Comparison of ENCODE assay signal across 24 mouse cellular contexts in genomic region chr6:117079500-117079899, GRCm38 (mm10).
DNase-seq lines count a peak whose midpoint lies in the region; ATAC-seq and TF ChIP-seq lines count a peak whose summit lies in the region.
"Had no signal": no experiment of that assay in that cellular context is flagged by ENCODE, and none has a peak within 500 bp of the region (broad histone marks: within the 10 kb centered on the region; RNA-seq: fewer than 3 reads in every experiment).

No protein-coding gene starts in this region.

- no peak for TF ChIP-seq CTCF in kidney, postnatal 0 days (IDR thresholded peaks at IDR 0.05; ENCODE audit: low read depth)

- no peak overlapping the region for H3K9ac ChIP-seq in kidney, embryonic 15.5 days
- H3K9ac ChIP-seq in kidney, postnatal 0 days (ENCODE audit: low read depth, low read length), result no peak overlapping the region
- H3K9ac ChIP-seq in neural tube, embryonic 14.5 days (replicated peaks; ENCODE audit: low read depth, low read length), result no peak overlapping the region
- no peak overlapping the region for H3K9ac ChIP-seq in neural tube, embryonic 15.5 days (replicated peaks)
- H3K9ac ChIP-seq: embryonic facial prominence, embryonic 12.5 days; forebrain, embryonic 13.5 days had no signal

- no peak overlapping the region for H3K4me3 ChIP-seq in kidney, embryonic 15.5 days (replicated peaks)
- no peak overlapping the region for H3K4me3 ChIP-seq in kidney, postnatal 0 days (replicated peaks; ENCODE audit: low read depth, low read length)
- H3K4me3 ChIP-seq in neural tube, embryonic 14.5 days (ENCODE audit: low read depth, low read length), result no peak overlapping the region
- H3K4me3 ChIP-seq in neural tube, embryonic 15.5 days (replicated peaks), result no peak overlapping the region
- H3K4me3 ChIP-seq: embryonic facial prominence, embryonic 10.5 days; embryonic facial prominence, embryonic 12.5 days; forebrain, embryonic 13.5 days had no signal

- peaks cover 10% of the 10 kb centered on the region; the same call in 1 of the 2 replicates for H3K27me3 ChIP-seq in kidney, embryonic 15.5 days
- H3K27me3 ChIP-seq in kidney, postnatal 0 days (ENCODE audit: insufficient read depth, low read length), result no peaks in the 10 kb centered on the region
- no peaks in the 10 kb centered on the region for H3K27me3 ChIP-seq in neural tube, embryonic 14.5 days (ENCODE audit: control insufficient read depth, insufficient read depth, low read length)
- H3K27me3 ChIP-seq in neural tube, embryonic 15.5 days (replicated peaks), result no peaks in the 10 kb centered on the region
- H3K27me3 ChIP-seq: embryonic facial prominence, embryonic 12.5 days; forebrain, embryonic 13.5 days; Patski had no signal

- H3K4me2 ChIP-seq in kidney, embryonic 15.5 days, result no peak overlapping the region
- no peak overlapping the region for H3K4me2 ChIP-seq in kidney, postnatal 0 days (ENCODE audit: low read length)
- H3K4me2 ChIP-seq in neural tube, embryonic 14.5 days (ENCODE audit: low read depth, low read length), result no peak overlapping the region
- no peak overlapping the region for H3K4me2 ChIP-seq in neural tube, embryonic 15.5 days
- H3K4me2 ChIP-seq: embryonic facial prominence, embryonic 12.5 days; forebrain, embryonic 13.5 days had no signal

- ATAC-seq in kidney, embryonic 15.5 days (replicated peaks; ENCODE audit: low FRiP score), result 0 out of 2 replicates have a peak, but pooled peaks have one; percentile 36
- ATAC-seq in kidney, postnatal 0 days (replicated peaks; ENCODE audit: low FRiP score, low read depth), result no peak
- ATAC-seq in neural tube, embryonic 14.5 days (ENCODE audit: low read depth), result 0 out of 2 replicates have a peak, but pooled peaks have one; percentile 31
- ATAC-seq in neural tube, embryonic 15.5 days (ENCODE audit: low FRiP score), result no peak
- ATAC-seq: activated CD4-positive, CD25-positive, alpha-beta regulatory T cell, adult 4 months; CD4-positive, CD25-positive, alpha-beta regulatory T cell, adult 4 months; forebrain, embryonic 13.5 days; Patski had no signal

- peak; percentile 4 for DNase-seq in heart, adult 11 months
- no peak for DNase-seq in heart, adult 9 months (ENCODE audit: low spot score in 2 of 2)
- DNase-seq in kidney, adult 9 months, result no peak
- peak; percentile 72 for DNase-seq in kidney, postnatal 0 days (ENCODE audit: low spot score)
- no peak for DNase-seq in kidney, adult 8-10 months
- DNase-seq: adrenal gland, adult 8-10 months; adrenal gland, postnatal 14 days; adrenal gland, postnatal 36 days; B cell, adult 2 months; cerebellum, adult 11-12 months; cerebellum, adult 2 months; cerebellum, adult 9-10 months; cerebellum, postnatal 10 days; cerebellum, postnatal 25 days had no signal

- no peak overlapping the region for H3K27ac ChIP-seq in kidney, embryonic 15.5 days
- H3K27ac ChIP-seq in kidney, postnatal 0 days, result no peak overlapping the region
- H3K27ac ChIP-seq in neural tube, embryonic 14.5 days (ENCODE audit: low read depth, low read length), result no peak overlapping the region
- no peak overlapping the region for H3K27ac ChIP-seq in neural tube, embryonic 15.5 days (replicated peaks)
- H3K27ac ChIP-seq: embryonic facial prominence, embryonic 10.5 days; embryonic facial prominence, embryonic 12.5 days; forebrain, embryonic 13.5 days had no signal

- H3K4me1 ChIP-seq in kidney, embryonic 15.5 days, result peaks cover 11% of the 10 kb centered on the region; the same call in 1 of the 2 replicates
- H3K4me1 ChIP-seq in kidney, postnatal 0 days (replicated peaks; ENCODE audit: insufficient read depth, low read length), result no peaks in the 10 kb centered on the region
- no peaks in the 10 kb centered on the region for H3K4me1 ChIP-seq in neural tube, embryonic 14.5 days (ENCODE audit: control insufficient read depth, insufficient read depth, low read length)
- H3K4me1 ChIP-seq in neural tube, embryonic 15.5 days, result peaks cover 4% of the 10 kb centered on the region; the same call in 1 of the 2 replicates
- H3K4me1 ChIP-seq: forebrain, embryonic 13.5 days had no signal

- H3K9me3 ChIP-seq in kidney, embryonic 15.5 days (replicated peaks), result no peaks in the 10 kb centered on the region
- no peaks in the 10 kb centered on the region for H3K9me3 ChIP-seq in kidney, postnatal 0 days (replicated peaks; ENCODE audit: low read length)
- H3K9me3 ChIP-seq in neural tube, embryonic 14.5 days (ENCODE audit: control insufficient read depth, low read length), result no peaks in the 10 kb centered on the region
- no peaks in the 10 kb centered on the region for H3K9me3 ChIP-seq in neural tube, embryonic 15.5 days (replicated peaks)
- H3K9me3 ChIP-seq: embryonic facial prominence, embryonic 10.5 days; embryonic facial prominence, embryonic 12.5 days; forebrain, embryonic 13.5 days had no signal

- no peaks in the 10 kb centered on the region for H3K36me3 ChIP-seq in kidney, embryonic 15.5 days
- no peaks in the 10 kb centered on the region for H3K36me3 ChIP-seq in kidney, postnatal 0 days (ENCODE audit: insufficient read depth, low read length)
- H3K36me3 ChIP-seq in neural tube, embryonic 14.5 days (ENCODE audit: control insufficient read depth, insufficient read depth, low read length), result no peaks in the 10 kb centered on the region
- no peaks in the 10 kb centered on the region for H3K36me3 ChIP-seq in neural tube, embryonic 15.5 days
- H3K36me3 ChIP-seq: embryonic facial prominence, embryonic 10.5 days; embryonic facial prominence, embryonic 12.5 days; G1E had no signal

- WGBS in kidney, embryonic 15.5 days, result 16% methylated on average over 5 of the region's 5 CpGs
- 25% methylated on average over 5 of the region's 5 CpGs for WGBS in kidney, postnatal 0 days
- 40% methylated on average over 5 of the region's 5 CpGs for WGBS in neural tube, embryonic 14.5 days
- 25% methylated on average over 5 of the region's 5 CpGs for WGBS in neural tube, embryonic 15.5 days

Comparison
In these comparisons a context has a peak if more than half of its experiments do, and no peak if none do; other contexts are left out.
1. DNase-seq: peak in heart, adult 11 months (single experiment) and kidney, postnatal 0 days (single experiment); none in heart, adult 9 months (0 of 2), kidney, adult 9 months (single experiment) and kidney, adult 8-10 months (0 of 2).
2. ATAC-seq: peak in kidney, embryonic 15.5 days (single experiment) and neural tube, embryonic 14.5 days (single experiment); none in kidney, postnatal 0 days (single experiment) and neural tube, embryonic 15.5 days (single experiment).